In genomic region chr2:62422515-62423342, GRCm38 (mm10) we compare ENCODE assay signal across 32 mouse cellular contexts. TPM values are rescaled to one million over a fixed set of nuclear protein-coding genes. Genes with fewer than 3 reads are reported as not detected.
DNase-seq lines count a peak whose midpoint lies in the region; ATAC-seq and TF ChIP-seq lines count a peak whose summit lies in the region.
"Had no signal": no experiment of that assay in that cellular context is flagged by ENCODE, and none has a peak within 500 bp of the region (broad histone marks: within the 10 kb centered on the region; RNA-seq: fewer than 3 reads in every experiment).

No protein-coding gene starts in this region.

- intact Hi-C loops in gastrocnemius, adult 2 months (cut with DNase I) = no loop called here

- no peak for TF ChIP-seq CTCF in gastrocnemius, adult 2 months (IDR thresholded peaks at IDR 0.05)
- TF ChIP-seq CTCF in MEL (IDR thresholded peaks at IDR 0.05 in 2 of 3, conservative IDR thresholded peaks at IDR 0.05 in 1 of 3; ENCODE audit: control insufficient read depth in 1 of 3, insufficient read depth in 1 of 3, low read depth in 2 of 3, low read length in 3 of 3, poor library complexity in 1 of 3, severe bottlenecking in 1 of 3) = no peak
- TF ChIP-seq CTCF in thymus, adult 2 months (IDR thresholded peaks at IDR 0.05; ENCODE audit: borderline replicate concordance, control insufficient read depth, extremely low read depth, insufficient read depth, low read length, poor library complexity) = no peak

- H3K79me2 ChIP-seq in MEL (ENCODE audit: control insufficient read depth, insufficient read depth, low read length, poor library complexity) = no peaks in the 10 kb centered on the region

- H3K36me3 ChIP-seq in kidney, embryonic 15.5 days = no peaks in the 10 kb centered on the region
- H3K36me3 ChIP-seq in MEL (ENCODE audit: control insufficient read depth in 1 of 2, insufficient read depth in 2 of 2, low read length in 2 of 2) = peaks cover 0 to 22% of the 10 kb centered on the region in 2 experiments; a peak in 2 of 4 replicates
- H3K36me3 ChIP-seq in thymus, adult 2 months (ENCODE audit: control insufficient read depth, insufficient read depth, low read length) = no peaks in the 10 kb centered on the region
- H3K36me3 ChIP-seq: embryonic facial prominence, embryonic 13.5 days; forebrain, embryonic 12.5 days; heart, embryonic 13.5 days; hindbrain, embryonic 13.5 days; limb, embryonic 12.5 days; liver, embryonic 12.5 days; midbrain, embryonic 13.5 days; neural tube, embryonic 13.5 days; stomach, embryonic 15.5 days had no signal

- no peak overlapping the region for H3K4me2 ChIP-seq in kidney, embryonic 15.5 days
- H3K4me2 ChIP-seq: embryonic facial prominence, embryonic 13.5 days; forebrain, embryonic 12.5 days; heart, embryonic 13.5 days; hindbrain, embryonic 13.5 days; limb, embryonic 12.5 days; liver, embryonic 12.5 days; midbrain, embryonic 13.5 days; neural tube, embryonic 13.5 days; stomach, embryonic 15.5 days had no signal

- 74% methylated on average over 6 of the region's 6 CpGs for WGBS in kidney, embryonic 15.5 days
- 88% methylated on average over 6 of the region's 6 CpGs for WGBS in thymus, adult 2 months

- H3K9me3 ChIP-seq in kidney, embryonic 15.5 days (replicated peaks) = no peaks in the 10 kb centered on the region
- H3K9me3 ChIP-seq in MEL (replicated peaks; ENCODE audit: insufficient read depth, low read length) = no peaks in the 10 kb centered on the region
- H3K9me3 ChIP-seq: embryonic facial prominence, embryonic 13.5 days; forebrain, embryonic 12.5 days; heart, embryonic 13.5 days; hindbrain, embryonic 13.5 days; limb, embryonic 12.5 days; liver, embryonic 12.5 days; midbrain, embryonic 13.5 days; neural tube, embryonic 13.5 days; stomach, embryonic 15.5 days had no signal

- H3K27me3 ChIP-seq in kidney, embryonic 15.5 days = no peaks in the 10 kb centered on the region
- H3K27me3 ChIP-seq in MEL (ENCODE audit: control insufficient read depth in 1 of 2, insufficient read depth in 2 of 2, low read length in 2 of 2) = no peaks in the 10 kb centered on the region
- no peaks in the 10 kb centered on the region for H3K27me3 ChIP-seq in thymus, adult 2 months (ENCODE audit: control insufficient read depth, insufficient read depth, low read length)
- H3K27me3 ChIP-seq: embryonic facial prominence, embryonic 13.5 days; forebrain, embryonic 12.5 days; heart, embryonic 13.5 days; hindbrain, embryonic 13.5 days; limb, embryonic 12.5 days; liver, embryonic 12.5 days; midbrain, embryonic 13.5 days; neural tube, embryonic 13.5 days; stomach, embryonic 15.5 days had no signal

- no peak for ATAC-seq in kidney, embryonic 15.5 days (replicated peaks; ENCODE audit: low FRiP score)
- peak; percentile 33; the same call in 1 of the 2 replicates for ATAC-seq in granulocyte monocyte progenitor cell, adult 5-6 weeks (replicated peaks; ENCODE audit: poor library complexity, severe bottlenecking)
- ATAC-seq: activated CD4-positive, CD25-positive, alpha-beta regulatory T cell, adult 4 months; liver, embryonic 12.5 days; liver, postnatal 0 days; lung, postnatal 0 days; midbrain, embryonic 13.5 days had no signal

- H3K9ac ChIP-seq in kidney, embryonic 15.5 days = no peak overlapping the region
- H3K9ac ChIP-seq in MEL (ENCODE audit: control insufficient read depth, low read depth, low read length, poor library complexity, severe bottlenecking) = no peak overlapping the region
- H3K9ac ChIP-seq: embryonic facial prominence, embryonic 13.5 days; forebrain, embryonic 12.5 days; heart, embryonic 13.5 days; hindbrain, embryonic 13.5 days; limb, embryonic 12.5 days; liver, embryonic 12.5 days; liver, postnatal 0 days; midbrain, embryonic 13.5 days; neural tube, embryonic 13.5 days; stomach, embryonic 15.5 days had no signal

- no peak for TF ChIP-seq POLR2A in MEL (IDR thresholded peaks at IDR 0.05; ENCODE audit: control insufficient read depth in 1 of 2, insufficient read depth in 1 of 2, low read depth in 1 of 2, low read length in 2 of 2, poor library complexity in 1 of 2)
- no peak for TF ChIP-seq POLR2A in thymus, adult 2 months (IDR thresholded peaks at IDR 0.05; ENCODE audit: control insufficient read depth, extremely low read depth, insufficient read depth, low read length, poor library complexity)

- TF ChIP-seq EP300 in MEL (IDR thresholded peaks at IDR 0.05; ENCODE audit: low read depth in 1 of 2, low read length in 2 of 2) = no peak

- TF ChIP-seq RAD21 in MEL (IDR thresholded peaks at IDR 0.05; ENCODE audit: low read depth, low read length) = no peak

- 0 out of 2 replicates have a peak, but pooled peaks cover 6% of the 10 kb centered on the region for H3K4me1 ChIP-seq in kidney, embryonic 15.5 days
- peaks cover 11 to 20% of the 10 kb centered on the region in 2 experiments for H3K4me1 ChIP-seq in MEL (ENCODE audit: control insufficient read depth in 1 of 2, insufficient read depth in 2 of 2, low read length in 2 of 2)
- no peaks in the 10 kb centered on the region for H3K4me1 ChIP-seq in thymus, adult 2 months (replicated peaks; ENCODE audit: control insufficient read depth, insufficient read depth, low read length)
- H3K4me1 ChIP-seq: embryonic facial prominence, embryonic 13.5 days; forebrain, embryonic 12.5 days; hindbrain, embryonic 13.5 days; liver, embryonic 12.5 days; midbrain, embryonic 13.5 days; neural tube, embryonic 13.5 days; stomach, embryonic 15.5 days had no signal

- DNase-seq in gastrocnemius, adult 2 months = no peak
- no peak for DNase-seq in gastrocnemius, postnatal 10 days
- DNase-seq in kidney, postnatal 10 days = no peak
- peak; percentile 60 for DNase-seq in MEL (ENCODE audit: low read depth, low spot score)
- DNase-seq in adrenal gland, postnatal 14 days = no peak
- DNase-seq in thymus, adult 2 months = no peak
- DNase-seq: adrenal gland, adult 2 months; cerebellum, adult 9-10 months; cerebellum, postnatal 36 days; gastrocnemius, postnatal 25 days; heart, postnatal 36 days; kidney, adult 11 months; kidney, postnatal 25 days; liver, postnatal 0 days; lung, postnatal 4 days; retina, postnatal 1 day; right cerebral cortex, postnatal 14 days; thymus, postnatal 25 days had no signal

- H3K4me3 ChIP-seq in gastrocnemius, adult 2 months = no peak overlapping the region
- H3K4me3 ChIP-seq in kidney, embryonic 15.5 days (replicated peaks) = no peak overlapping the region
- no peak overlapping the region for H3K4me3 ChIP-seq in MEL (ENCODE audit: control insufficient read depth in 1 of 2, insufficient read depth in 1 of 2, low read depth in 2 of 2, low read length in 2 of 2)
- H3K4me3 ChIP-seq in thymus, adult 2 months (ENCODE audit: control insufficient read depth, insufficient read depth, low read length) = no peak overlapping the region
- H3K4me3 ChIP-seq: embryonic facial prominence, embryonic 13.5 days; forebrain, embryonic 12.5 days; heart, adult 2 months; heart, embryonic 13.5 days; hindbrain, embryonic 13.5 days; limb, embryonic 12.5 days; liver, embryonic 12.5 days; midbrain, embryonic 13.5 days; neural tube, embryonic 13.5 days; stomach, embryonic 15.5 days had no signal

- H3K27ac ChIP-seq in gastrocnemius, adult 2 months = peak overlapping the region; percentile 72
- peak overlapping the region; percentile 18; the same call in 1 of the 2 replicates for H3K27ac ChIP-seq in kidney, embryonic 15.5 days
- H3K27ac ChIP-seq in MEL (ENCODE audit: control insufficient read depth, low read depth, low read length) = peak overlapping the region; percentile 5; the same call in 1 of the 2 replicates
- no peak overlapping the region for H3K27ac ChIP-seq in thymus, adult 2 months (ENCODE audit: control insufficient read depth, insufficient read depth, low read length)
- H3K27ac ChIP-seq: embryonic facial prominence, embryonic 13.5 days; forebrain, embryonic 12.5 days; heart, adult 2 months; heart, embryonic 13.5 days; hindbrain, embryonic 13.5 days; limb, embryonic 12.5 days; liver, embryonic 12.5 days; midbrain, embryonic 13.5 days; neural tube, embryonic 13.5 days; stomach, embryonic 15.5 days had no signal

TF ChIP-seq in MEL, 35 proteins besides CTCF, POLR2A, EP300 and RAD21:
- TF ChIP-seq GATA1 (IDR thresholded peaks at IDR 0.05; ENCODE audit: low read depth, low read length) (peak; percentile 68), RCOR1 (IDR thresholded peaks at IDR 0.05; ENCODE audit: low read depth, low read length) (no peak), JUND (IDR thresholded peaks at IDR 0.05; ENCODE audit: low read depth, low read length) (peak; percentile 98)

RNA-seq across cellular contexts. Expression of gene Dpp4, which starts 10.7 kb away (rescaled TPM):
- total RNA-seq in gastrocnemius, adult 2 months (2021) = 1 to 10 TPM; 4.6 to 5.2 TPM
- 1 to 10 TPM; 7.8 to 9.3 TPM for total RNA-seq in gastrocnemius, postnatal 10 days (2021)
- 76.8 and 82.9 TPM in 2 replicates for polyA plus RNA-seq in kidney, embryonic 15.5 days (2015; fragmentation: Nextera tagmentation; extraction: Ambion mirVana)
- 40.4 and 46.7 TPM in 2 replicates for total RNA-seq in MEL (2012; rRNA removed)
- 10 to 100 TPM; 64.1 to 99.1 TPM for polyA plus RNA-seq in MEL (2012; ENCODE audit: insufficient read depth in 1 of 2, insufficient read length in 2 of 2, low read depth in 1 of 2, low replicate concordance in 2 of 2, missing spikeins in 1 of 2)
- 11.0 and 13.8 TPM in 2 replicates for total RNA-seq in granulocyte monocyte progenitor cell, adult 5-6 weeks (2014; fragmentation: Nextera tagmentation)
- total RNA-seq in granulocyte monocyte progenitor cell, adult 5-6 weeks (2017) = 14.6 and 15.2 TPM in 2 replicates
- 9.0 and 12.4 TPM in 2 replicates for total RNA-seq in adrenal gland, postnatal 14 days (2021)
- 20.0 and 23.5 TPM in 2 replicates for polyA plus RNA-seq in thymus, adult 2 months (2012; rRNA removed)
